Mouse (Mus musculus) heart, adult 18-20 months (tissue): Measurements from ENCODE around the gene Erc2. TPM values are rescaled to one million over a fixed set of nuclear protein-coding genes. Genes with fewer than 3 reads are reported as not detected.

Experiments
- DNase-seq, 2 experiments: peaks; one replicate each; pipeline ENCODE4 v3.0.0; 2021 to 2022; ENCODE audit warnings: mixed read lengths in 1 of 2
- total RNA-seq, 2 experiments: library from RNA; stranded (reverse); gene quantifications; 2 replicates each; pipeline ENCODE4 v1.2.3; 2021

The Erc2 gene
- total RNA-seq, 2 experiments from 2014 or later = 0.99 to 1.5 TPM

DNA sequence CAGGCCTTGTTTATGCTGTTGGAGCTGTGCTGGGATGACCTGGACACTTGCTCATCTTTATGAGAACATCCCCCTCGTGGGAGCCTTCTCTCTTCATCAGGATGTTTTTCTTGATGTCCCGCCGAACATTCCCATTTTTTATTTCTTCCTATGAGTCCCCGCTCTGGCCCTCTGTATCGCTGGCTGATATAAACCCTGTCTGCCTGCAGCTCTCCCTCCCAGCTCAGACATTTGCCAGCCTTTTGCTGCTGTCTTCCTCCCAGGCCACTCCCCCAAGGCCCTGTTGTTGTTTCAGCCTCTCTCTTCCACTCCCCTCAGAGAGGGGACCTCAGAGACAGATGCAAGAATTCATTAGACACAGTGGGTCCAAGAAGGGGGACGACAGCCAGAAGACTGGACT lies 823.5 kb downstream of the Erc2 start:
- peak in 1 of 2 experiments; percentile 11 for DNase-seq

DNA sequence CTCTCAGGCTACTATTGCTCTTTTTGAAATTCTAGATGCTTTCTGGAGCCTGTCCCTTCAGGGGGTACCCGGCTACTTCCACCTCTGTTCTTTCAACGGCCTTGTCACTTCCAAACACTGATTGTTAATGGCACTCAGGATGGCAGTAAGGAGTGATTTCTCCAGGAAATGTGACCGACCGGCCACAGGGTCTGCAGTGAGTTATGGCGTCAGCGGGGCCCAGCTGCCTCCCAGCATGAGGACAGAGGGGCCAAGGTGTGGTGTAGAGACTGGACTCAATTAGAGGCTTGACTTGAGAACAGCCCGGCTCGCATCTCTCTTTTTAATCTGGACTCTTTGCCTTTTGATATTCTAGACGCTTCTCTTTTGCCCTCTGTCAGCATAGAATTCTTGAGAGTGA lies 829.5 kb downstream of the Erc2 start:
- no peak for DNase-seq

DNA sequence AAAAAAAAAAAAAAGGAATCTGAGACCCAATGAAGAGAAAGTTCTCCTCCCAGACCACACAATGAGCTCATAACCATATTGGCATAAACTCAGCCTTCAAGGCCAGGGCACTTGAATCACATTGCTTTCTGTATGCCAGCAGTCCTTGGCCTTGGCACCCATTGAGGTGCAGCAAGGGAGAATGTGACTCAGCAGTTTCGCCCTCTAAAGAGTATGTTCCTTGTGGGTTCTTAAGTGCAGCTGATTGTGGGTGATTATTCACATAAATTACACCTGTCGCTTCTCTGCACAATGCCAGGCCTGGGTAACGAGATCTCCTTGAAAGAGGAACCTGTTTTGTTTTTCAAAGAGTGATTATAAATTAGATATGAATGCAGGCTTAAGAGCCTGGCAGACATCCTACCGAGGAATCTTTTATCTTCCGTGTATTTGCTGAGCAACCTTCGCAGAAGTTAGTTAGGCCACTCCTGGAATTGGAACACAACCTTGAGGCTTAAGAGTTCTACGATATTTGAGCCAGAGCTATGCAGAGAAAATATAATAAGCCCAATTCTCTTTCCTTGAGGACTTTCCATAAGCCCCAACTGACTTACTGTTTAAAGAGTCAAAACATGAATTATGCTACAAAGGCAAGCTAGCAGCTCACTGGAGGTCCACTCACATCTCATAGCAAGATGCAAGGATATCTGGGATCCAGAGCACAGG lies 834.3 kb downstream of the Erc2 start:
- peak; percentile 48 to 63 for DNase-seq

DNA sequence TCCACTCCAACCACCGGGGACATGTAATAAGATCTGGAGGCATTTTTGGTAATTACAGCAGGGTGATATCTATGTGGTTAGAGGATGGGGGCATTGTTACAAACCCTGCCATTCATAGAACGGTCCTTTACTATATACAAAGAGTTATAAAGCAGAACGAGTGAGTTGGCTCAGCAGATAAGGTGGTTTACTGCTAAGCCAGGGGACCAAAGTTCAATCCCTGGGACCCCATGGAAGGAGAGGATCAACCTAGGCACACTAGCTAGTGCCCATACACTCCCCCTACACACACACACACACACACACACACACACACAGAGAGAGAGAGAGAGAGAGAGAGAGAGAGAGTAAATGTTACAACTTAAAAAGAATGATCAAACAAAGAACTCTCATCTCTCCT lies 835.2 kb downstream of the Erc2 start:
- DNase-seq = no peak

DNA sequence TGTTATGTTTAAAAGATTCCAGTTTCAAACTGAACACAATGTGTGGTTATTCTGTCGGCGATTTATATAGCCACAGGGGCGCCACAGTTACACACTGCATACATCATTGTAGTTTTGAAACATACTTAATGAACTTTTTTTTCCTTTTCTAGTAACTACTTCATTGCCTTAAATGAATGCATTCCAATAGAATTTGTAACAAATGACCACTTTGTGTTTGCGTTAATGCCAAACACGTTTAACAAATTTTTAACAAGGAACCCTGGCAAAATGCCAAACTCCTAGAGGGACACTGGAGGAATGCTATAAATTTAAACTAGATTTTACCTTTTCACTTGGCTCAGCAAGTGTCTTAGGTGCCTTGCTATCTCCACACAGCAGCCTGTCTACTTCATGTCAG lies 845.7 kb downstream of the Erc2 start:
- no peak for DNase-seq

DNA sequence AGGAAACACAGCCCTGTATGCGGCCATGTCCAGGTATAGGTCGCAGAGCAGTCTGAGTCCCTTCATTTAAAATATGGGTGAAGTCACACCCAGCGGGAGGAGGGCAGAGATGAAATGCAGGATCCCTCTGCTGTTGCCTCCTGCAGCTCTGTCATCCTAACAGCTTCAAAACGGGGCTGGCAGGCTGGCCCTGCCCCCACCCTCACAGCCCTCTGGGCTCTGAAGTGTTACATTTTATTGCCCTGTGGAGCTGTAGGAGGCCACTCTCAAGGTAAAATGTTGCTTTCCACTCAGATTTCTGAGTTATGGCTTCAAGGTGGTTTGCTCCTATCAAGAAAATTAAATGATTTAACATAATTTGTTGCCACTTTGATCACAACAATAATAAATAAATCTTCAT lies 847.5 kb downstream of the Erc2 start:
- no peak for DNase-seq

DNA sequence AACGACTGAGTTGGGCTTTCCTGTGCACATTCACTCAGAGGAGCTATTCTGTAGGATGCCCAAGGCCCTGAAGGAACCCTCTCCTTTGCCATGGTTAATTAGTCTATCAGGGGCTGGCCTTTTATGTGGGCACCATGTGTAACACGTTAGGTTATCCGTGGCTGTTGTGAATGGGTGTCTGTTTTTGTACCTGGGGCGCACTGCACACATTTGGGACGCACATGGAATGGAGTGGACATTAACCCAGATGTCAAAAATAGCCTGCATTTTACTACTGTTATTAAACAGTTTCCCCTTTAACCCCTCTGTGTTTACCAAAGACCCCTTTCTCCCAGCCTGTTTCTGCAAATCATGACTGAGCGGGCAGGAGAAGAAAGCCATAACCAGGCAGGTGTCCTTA lies 848.0 kb downstream of the Erc2 start:
- no peak for DNase-seq

DNA sequence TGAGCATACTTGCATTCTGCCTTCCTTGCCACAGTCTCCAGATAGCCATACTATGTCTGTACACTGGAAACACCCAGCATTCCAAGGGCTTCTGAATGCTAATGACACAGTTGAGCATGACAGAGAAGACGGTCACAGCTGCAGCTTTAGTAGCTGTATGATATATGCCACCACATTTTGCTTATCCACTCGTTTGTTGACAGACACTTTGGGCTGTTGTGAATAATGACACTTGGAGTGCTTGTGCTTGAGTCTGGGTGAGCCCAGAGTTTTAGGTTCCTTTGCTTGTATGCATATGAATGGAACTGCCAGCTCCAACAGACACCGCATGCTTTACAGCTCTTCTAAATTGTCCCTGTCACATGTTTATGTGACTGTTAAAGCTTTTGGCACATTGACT lies 852.8 kb downstream of the Erc2 start:
- no peak for DNase-seq

DNA sequence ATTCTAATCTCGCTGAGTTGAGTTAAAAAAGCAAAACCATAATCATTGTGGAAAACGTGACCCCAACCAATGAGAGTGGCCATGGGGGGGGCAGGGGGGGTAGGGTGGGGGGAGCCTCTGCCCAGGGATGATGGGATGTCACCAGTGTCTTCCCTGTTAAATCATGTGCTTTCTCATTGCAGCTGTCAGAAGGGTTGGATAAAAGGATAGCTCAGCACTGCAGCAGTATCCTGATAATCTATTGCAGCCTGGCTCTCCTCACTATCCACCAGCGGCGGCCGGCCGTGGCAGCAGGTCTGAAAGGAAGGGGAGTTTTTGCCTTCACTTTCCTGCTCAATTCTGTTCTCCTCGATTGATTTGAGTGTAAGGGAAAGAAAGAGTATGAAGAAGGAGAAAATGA lies 853.2 kb downstream of the Erc2 start:
- DNase-seq = no peak

DNA sequence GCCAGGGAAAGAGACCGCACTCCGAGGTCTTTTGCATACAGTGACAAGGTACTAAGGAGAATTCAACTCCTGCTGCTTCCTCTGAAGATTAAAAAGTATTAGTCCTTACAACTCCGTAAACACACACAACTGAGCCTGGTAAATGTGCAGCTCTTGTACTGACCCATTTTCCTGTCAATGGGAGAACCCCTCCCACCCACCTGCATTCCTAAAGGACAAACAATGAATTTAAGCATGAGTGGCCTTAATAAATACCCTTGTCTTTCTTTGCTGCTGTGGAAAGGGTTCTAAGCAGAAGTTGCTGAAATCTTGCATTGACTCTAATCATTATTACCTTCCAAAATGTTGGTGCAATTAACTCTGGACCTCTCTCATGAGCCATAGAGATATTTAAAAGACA lies 854.5 kb downstream of the Erc2 start:
- no peak for DNase-seq

DNA sequence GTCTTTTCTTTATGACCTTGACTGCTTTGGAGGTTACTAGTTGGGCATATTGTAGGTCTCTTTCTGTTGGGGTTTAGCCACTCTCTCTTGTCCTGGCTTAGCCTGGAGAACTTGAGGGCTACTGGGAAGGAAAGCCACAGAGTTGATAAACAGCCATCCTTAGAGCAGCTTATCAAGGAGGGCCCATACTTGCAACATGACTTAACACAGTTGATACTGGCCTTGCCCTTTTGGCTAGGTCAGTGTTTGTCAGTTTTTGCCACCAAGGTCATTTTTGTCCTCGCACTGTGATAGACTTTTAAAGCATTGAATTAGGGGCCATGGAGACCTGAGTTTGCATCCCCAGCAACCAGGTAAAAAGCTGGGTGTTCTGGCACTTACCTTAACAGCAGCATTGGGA lies 858.6 kb downstream of the Erc2 start:
- no peak for DNase-seq

DNA sequence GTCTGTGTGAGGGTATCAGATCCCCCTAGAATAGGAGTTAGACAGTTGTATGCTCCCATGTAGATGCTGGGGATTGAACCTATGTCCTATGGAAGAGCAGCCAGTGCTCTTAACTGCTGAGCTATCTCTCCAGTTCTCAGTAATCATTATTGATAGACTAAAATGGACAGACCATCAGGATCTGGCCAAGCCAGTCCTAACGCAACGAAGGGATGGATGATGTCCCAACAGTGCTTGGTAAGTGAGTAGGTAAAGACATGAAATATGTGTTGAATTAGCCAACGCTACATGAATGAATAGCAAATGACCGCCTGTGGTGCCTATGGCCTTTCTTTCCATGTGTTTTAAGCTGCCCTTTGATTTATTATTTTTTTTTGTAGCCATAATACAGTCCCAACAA lies 871.6 kb downstream of the Erc2 start:
- no peak for DNase-seq

DNA sequence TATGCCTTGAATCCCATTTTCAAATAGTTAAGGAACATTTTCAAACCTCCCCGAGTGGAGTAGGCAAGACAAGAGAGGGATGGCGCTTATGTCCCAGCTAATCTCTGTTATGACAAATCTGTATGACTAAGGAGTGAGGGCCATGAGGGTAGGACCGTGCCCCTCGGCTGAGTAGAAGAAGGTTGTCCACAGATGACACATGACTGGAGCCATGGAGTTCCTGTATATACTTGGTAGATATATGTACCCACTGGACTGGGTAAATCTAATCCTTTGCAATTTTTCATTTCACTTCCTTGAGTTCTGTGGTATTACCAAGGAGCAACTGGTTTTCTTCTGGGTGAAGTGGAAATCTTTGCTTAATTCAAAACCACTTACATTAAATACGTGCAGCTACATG lies 872.0 kb downstream of the Erc2 start:
- DNase-seq = no peak

DNA sequence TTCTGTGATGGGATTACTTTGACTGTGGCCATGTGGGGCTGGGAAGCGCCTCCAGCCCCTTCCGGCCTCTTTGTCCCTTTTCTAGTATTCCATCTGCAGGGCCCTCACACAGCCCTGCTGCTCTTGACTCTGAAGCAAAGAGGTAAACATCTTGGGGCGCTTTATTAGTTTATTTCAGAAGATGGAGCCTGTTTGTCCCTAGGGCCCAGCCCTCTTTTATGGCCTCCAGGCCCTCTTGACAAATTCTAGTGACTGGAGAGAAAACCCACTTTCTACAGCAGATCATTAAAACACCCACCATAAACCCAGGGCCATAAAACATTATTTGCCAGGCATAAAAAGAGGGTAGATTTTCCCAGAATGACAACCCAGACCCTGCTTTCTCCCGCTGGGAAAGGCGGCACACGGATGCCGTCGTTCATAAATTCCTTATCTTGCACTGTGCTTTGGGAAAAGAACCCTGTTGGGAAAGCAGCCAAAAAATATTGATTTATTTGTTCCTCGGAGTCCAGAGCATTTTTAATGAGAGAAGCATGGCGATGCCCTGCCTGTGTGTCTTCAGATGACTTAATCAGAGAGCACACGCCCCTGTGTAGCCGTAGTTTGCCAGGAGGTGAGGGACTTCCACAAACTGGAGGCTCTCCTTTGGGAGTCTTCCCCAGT lies 879.1 kb downstream of the Erc2 start:
- DNase-seq = no peak

DNA sequence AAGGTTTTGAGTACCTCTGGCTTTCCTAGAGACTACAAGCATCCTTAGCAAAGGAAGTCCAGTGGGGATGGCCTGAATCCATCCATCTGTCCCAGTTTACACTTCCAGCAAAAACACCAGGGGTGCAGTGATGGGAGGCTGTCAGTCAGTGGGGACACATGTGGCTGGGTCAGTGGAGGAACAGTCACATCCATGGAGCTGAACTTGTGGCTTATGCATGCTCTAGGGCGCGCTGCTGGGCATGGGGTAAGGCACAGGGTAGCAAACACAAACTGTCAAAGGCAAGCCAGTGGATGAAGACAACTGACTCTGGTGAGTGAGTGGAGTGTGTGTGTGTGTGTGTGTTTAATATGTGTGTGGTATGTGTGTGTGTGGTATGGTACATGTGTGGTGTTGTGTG lies 881.0 kb downstream of the Erc2 start:
- DNase-seq = no peak

DNA sequence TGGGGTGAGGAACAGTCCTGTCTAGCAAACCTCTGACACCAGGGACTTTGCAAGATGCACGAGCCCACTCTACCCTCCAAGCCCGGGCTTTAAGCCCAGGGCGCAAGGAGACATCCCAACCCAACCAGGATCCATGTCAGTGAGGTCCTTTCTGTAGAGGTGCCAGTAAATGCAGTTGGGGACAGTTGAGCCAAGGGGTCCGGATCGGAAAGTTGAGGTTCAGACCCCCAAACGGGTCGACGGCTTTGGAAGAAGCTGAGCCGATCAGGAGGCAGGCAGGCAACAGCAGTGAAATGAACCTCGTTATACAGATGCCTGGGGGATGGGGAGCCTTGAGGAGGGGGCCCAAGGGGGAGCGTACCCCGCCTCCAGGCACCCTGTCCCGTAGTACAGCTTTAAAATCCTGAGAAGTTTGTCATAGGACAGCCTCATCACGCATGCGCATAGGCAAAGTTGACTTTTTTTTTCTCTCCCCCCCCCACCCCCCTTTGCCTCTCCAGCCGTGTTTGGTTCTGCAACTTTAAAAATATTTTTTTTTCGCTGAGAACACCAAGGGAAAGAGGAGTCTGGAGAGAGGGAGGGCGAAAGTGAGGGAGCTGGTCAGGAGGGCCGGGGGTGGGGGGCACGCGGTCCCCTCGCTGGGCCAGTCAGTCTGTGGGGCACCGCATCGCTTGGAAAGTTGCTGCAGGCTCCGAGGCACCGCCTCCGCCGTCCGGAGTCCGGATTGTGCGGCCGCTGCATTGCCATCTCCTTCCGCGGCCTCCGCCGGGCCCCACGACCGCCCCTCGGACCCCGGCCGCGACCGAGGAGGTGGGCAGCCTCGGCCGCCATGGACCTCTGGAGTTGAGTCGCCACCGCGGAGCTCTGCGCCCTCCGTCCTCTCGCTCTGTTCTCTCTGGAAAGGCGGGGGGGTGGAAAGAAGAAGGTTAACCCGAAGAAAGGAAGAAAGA lies 882.1 kb downstream of the Erc2 start, which contains the start of gene Wnt5a:
Gene Wnt5a (plus strand): TSS at position 650 of the 950 bp plus-strand sequence.
- DNase-seq = peak; percentile 48 to 54

DNA sequence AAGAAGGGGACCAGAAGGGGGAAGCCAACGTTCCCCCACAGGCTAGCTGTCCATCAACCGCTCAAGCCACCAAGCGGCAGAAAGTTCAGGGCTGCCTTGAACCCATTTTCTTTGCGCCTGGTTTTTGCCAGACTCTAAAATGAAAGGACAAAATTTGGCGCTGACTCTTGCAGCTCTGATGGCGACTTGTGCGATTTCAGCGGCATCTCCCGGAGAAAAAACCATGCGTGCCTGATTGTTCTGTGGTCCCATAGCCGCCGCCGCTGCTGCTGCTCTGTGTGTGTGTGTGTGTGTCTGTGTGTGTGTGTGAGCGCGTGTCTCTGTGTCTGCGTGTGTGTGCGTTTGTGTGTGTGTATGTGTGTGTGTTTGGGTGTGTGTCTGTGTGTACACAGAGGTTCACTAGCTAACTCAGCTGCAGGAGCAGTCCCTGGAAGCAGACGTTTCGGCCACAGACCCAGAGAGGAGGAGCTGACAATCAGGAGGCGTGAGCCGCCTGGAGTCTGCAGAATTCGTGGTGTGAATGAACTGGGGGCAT lies 882.9 kb downstream of the Erc2 start:
- DNase-seq = peak; percentile 49 to 64

DNA sequence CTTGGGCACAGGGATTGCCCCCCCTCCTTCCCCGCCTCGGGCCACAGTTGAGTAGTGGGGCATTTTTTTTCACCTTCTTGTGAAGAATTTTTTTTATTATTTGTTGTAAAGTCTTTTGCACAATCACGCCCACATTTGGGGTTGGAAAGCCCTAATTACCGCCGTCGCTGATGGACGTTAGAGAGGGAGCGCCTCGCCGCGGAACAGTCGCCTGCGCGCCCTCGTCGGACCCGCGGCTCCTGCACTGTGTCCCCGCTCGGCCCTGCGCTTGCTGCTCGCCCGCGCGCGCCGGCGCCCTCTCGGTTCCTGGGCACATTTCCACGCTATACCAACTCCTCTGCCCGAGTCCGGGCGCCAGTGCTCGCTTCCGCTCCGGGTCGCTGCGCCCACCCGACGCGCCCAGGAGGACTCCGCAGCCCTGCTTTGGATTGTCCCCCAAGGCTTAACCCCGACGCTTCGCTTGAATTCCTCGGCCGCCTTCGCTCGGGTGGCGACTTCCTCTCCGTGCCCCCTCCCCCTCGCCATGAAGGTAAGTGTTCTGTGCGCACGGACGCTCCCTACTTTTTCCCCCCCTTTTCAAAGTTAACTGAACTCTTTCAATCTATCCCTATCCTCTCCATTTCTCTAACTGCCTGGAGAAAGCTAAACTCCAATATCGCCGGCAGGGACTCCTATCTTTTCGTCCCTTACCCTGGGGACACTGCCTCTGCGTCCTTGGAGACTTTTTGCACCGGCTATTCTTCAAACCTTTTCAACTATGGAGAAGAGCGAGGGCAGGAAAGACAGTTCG lies 883.6 kb downstream of the Erc2 start:
- DNase-seq = peak; percentile 22 to 54

DNA sequence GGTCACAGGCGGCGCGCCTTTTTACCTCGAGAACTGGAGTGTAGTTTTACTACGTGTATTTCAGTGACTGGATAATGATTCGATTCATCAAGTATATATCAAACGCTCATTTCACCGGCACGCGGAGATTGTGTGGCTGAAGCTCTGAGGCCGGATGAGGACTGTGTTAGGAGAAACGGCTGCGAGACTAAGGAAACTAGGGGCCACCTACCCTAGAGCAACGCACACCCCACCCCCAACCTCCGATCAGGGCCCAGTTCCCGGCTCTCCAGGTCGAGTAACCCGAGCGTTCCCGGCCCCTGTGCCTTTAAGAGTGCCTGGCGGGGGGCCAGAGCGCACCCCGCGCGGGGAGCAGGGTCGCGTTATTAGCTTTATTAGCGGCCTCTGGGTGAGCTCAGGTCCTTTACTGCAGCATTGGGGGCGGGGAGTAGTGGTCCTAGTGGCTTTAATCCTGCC lies 884.2 kb downstream of the Erc2 start:
- DNase-seq = peak; percentile 43 to 77

DNA sequence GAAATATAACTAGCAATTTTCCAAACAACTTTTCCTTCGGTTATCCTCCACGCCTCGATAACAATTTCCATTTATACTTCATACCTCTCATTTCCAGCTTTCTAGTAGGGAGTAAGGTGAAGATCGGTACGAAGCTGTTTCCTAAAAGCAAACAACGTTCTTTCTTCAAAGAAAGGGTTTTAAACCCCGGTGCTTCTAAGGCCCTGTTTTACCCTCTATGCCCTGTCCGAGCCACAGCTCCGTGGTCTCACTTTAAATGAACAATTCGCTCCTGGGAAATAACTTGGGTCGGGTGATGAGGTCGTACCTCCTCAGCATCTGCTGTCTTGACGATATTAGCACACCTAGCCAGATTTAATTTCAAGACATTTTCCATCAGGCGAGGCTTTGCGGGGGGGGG lies 884.8 kb downstream of the Erc2 start:
- DNase-seq = no peak

DNA sequence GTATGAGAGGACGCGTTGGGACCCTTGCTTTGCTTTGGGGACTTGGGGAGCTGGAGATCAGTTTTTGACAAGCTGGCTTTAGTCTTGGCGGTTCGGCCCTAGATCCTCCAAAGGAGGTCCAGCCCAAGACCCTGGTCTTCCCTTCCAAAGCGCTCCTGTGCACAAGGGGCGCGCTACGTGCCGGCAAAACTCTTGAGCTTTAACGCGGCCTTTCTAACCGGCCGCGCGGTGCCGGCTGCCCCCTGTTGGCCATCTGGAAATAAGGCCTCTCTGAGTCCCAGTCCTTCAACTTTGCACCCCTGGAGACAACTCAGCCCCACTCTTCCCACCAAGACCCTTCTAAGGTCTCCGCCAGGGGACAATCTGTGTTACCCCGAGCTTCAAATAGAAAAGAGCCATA lies 885.2 kb downstream of the Erc2 start:
- DNase-seq = peak; percentile 68 to 84
